Mouse (Mus musculus) spleen, postnatal 14 days (tissue): ENCODE results near the gene Farp2.

Experiments
- DNase-seq, 2 experiments: peaks; one replicate each; pipeline ENCODE4 v3.0.0; 2021 to 2022; ENCODE audit warnings: low spot score in 2 of 2

Gene Farp2

GRCm38 (mm10) chr1:93563224-93563623 lies 51.3 kb downstream of the Farp2 start:
- no peak for DNase-seq

- no peak for DNase-seq
These were observed 51.8 kb downstream of the Farp2 start for GRCm38 (mm10) chr1:93563649-93564048.

- DNase-seq: no peak
These were observed 52.9 kb downstream of the Farp2 start for GRCm38 (mm10) chr1:93564781-93565180.

DNA sequence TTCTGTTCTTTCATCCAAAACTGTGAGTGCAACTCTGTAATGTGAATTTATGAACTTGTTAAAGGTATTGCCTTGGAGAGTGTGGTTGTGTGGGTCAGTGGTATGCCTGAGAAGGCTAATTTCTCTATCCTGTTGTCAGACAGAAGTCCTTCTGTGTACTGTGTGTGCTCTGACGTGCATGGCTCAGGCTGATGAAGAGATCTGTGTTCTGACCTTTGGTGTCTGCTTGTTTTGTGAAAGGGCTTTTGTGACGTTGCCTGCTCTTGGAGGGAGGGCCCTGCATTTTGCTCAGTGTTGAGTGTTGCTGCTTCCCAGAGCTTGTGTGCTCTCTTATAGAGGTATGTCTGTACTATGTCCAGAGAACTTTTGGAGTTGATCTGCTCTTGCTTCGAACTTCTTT lies 55.1 kb downstream of the Farp2 start:
- no peak for DNase-seq

- no peak for DNase-seq
These were observed 56.0 kb downstream of the Farp2 start for GRCm38 (mm10) chr1:93567717-93568497.

DNA sequence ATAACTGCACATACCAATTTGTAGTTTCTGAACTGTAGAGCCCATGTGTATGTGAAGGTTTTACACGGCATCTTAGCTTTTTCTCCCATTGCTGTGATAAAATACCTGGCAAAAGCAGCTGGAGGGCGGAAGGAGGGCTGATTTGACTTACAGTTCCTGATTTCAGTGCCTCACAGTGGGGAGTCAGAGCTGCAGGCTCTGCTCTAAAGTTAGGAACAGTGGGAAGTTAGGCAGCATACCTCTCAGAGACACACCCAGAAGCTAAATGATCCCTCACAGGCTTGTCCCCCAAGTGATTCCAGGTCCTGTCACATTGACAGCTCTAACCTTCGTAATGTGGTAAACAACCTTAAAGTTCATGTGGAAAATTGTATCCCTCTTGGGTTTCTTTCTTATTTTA lies 65.2 kb downstream of the Farp2 start:
- DNase-seq: no peak

GRCm38 (mm10) chr1:93577861-93578260 lies 66.0 kb downstream of the Farp2 start:
- DNase-seq: no peak

- no peak for DNase-seq
These were observed 69.7 kb downstream of the Farp2 start for GRCm38 (mm10) chr1:93581545-93581944.

- DNase-seq: no peak
These were observed 76.5 kb downstream of the Farp2 start for GRCm38 (mm10) chr1:93588346-93588745.

GRCm38 (mm10) chr1:93593960-93594359 lies 82.1 kb downstream of the Farp2 start:
- no peak for DNase-seq

- DNase-seq: no peak
These were observed 84.0 kb downstream of the Farp2 start for GRCm38 (mm10) chr1:93595916-93596315.

- DNase-seq: no peak
These were observed 91.0 kb downstream of the Farp2 start for GRCm38 (mm10) chr1:93602911-93603310.

DNA sequence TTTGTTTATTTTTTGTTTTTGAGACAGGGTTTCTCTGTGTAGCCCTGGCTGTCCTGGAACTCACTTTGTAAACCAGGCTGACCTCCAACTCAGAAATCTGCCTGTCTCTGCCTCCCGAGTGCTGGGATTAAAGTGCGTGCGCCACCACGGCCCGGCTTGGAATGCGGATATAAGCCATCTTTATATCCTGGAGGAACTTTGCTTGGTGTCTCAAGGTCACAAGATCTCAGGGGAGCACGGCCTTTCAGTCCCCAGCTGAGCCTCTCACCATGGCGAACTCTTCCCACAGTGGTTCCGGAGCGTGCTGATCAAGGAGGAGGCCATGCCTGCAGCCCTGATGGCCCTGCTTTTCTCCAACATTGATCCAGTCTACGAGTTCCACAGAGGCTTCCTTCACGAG lies 92.0 kb downstream of the Farp2 start:
- no peak for DNase-seq

DNA sequence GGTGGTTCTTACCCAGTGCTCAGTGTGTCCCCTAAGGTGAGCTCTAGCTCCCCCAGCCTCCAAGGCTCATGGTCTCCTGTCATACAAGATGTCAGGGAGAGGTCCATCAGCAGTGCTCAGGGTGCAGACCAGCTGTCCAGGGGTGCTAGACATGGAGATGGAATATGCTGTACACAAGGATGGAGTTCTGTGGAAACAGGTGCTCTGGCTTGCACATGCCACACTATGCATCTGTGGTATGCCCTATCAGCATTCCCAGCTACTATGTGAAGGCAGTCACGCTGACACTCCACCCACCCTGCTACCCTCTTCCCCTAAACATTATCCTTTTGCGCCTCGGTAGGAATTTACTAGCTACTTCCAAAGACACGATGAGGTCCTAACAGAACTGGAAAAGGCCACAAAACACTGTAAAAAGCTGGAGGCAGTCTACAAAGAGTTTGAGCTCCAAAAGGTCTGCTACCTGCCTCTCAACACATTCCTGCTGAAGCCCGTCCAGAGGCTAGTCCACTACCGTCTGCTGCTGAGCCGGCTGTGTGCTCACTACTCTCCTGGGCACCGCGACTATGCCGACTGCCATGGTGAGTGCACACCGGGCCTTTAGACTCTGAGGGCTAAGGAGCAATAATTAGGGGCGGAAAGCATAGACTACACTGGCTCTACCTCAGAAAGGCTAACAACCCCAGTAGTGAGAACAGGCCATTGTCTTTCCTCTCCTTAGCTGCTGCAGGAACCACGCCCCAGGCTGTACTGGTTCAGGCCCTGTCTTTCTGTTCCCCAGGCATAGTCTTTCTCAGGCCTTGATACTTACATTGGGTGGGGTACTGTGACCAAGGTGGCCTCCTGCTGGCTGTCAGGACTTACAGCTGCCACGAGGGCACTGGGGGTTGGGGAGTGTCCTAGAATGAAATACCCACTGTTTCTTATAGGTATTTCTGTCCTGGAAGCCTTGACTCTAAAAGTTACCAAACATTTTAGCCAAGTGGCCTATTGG lies 95.5 kb downstream of the Farp2 start:
- no peak for DNase-seq

GRCm38 (mm10) chr1:93608696-93609245 lies 96.9 kb downstream of the Farp2 start:
- no peak for DNase-seq

GRCm38 (mm10) chr1:93609762-93610161 lies 97.9 kb downstream of the Farp2 start:
- no peak for DNase-seq

DNA sequence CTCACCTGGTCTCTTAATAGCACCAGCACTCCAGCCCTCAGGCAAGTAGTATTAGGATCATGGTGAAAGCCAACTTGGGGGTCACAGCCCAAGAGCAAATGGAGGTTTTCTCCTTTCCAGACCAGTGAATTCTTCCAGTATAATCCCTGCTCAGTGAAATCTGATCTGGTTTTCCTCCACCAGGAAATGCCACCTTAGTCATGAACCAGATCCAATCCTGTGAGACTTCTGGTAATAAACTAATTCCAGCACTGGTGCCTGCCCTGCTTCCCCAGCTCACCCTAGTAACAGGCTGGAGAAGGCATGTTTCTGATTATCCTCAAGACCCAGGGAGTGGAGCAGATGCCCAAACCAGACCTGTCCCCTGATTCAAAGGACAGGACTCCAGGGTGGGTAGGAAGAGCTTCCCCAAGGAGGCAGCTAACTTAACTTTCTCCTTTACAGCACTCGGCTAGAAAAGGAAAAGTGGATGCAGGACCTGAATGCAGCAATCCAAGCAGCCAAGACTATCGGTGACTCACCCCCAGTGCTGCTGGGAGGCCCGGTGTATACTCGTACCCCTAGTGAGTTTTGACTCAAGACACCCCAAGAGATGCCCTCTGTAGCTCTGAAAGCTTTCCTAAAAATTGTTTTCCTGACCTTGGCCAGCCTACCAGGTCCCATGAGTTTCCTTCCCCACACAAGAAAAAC lies 106.3 kb downstream of the Farp2 start:
- no peak for DNase-seq

- DNase-seq: no peak
These were observed 107.1 kb downstream of the Farp2 start for GRCm38 (mm10) chr1:93618948-93619347.

GRCm38 (mm10) chr1:93624502-93624901 lies 112.6 kb downstream of the Farp2 start:
- no peak for DNase-seq

- DNase-seq: no peak
These were observed 118.9 kb downstream of the Farp2 start for GRCm38 (mm10) chr1:93630796-93631195.

GRCm38 (mm10) chr1:93632723-93633122 lies 120.8 kb downstream of the Farp2 start:
- no peak for DNase-seq

- no peak for DNase-seq
These were observed 122.6 kb downstream of the Farp2 start for GRCm38 (mm10) chr1:93634481-93634891.
